Mouse (Mus musculus) 416B (cell line): ENCODE data around the gene Olfr154.
"Not testable (repeated sequence)": the region's sequence is repeated elsewhere in the genome, so short reads cannot be mapped to it uniquely, and the experiment has no call there.

Experiments
- DNase-seq: peaks from one replicate; pipeline ENCODE4 v3.0.0; 2011; ENCODE audit warnings: low read depth

Olfr154 gene

GRCm38 (mm10) chr2:85664355-85664754 is at the start of gene Olfr154:
TSS of gene Olfr154 (minus strand) at chr2:85664455.
- not testable (repeated sequence) for DNase-seq

- no peak for DNase-seq
Measured at GRCm38 (mm10) chr2:85711159-85711558, 46.9 kb upstream of the Olfr154 start.

GRCm38 (mm10) chr2:85710680-85711079 is 46.4 kb upstream of the Olfr154 start:
- DNase-seq = not testable (repeated sequence)

- no peak for DNase-seq
Measured at GRCm38 (mm10) chr2:85689131-85689530, 24.9 kb upstream of the Olfr154 start, which contains the start of gene Olfr1008. TSS of gene Olfr1008 (plus strand) at chr2:85689431.

- no peak for DNase-seq
Measured at GRCm38 (mm10) chr2:85678667-85679066, 14.4 kb upstream of the Olfr154 start, which contains the start of gene Olfr1006. TSS of gene Olfr1006 (minus strand) at chr2:85678767.

- DNase-seq = no peak
Measured at GRCm38 (mm10) chr2:85650604-85651003, 13.7 kb downstream of the Olfr154 start, which contains the start of gene Olfr1002. TSS of gene Olfr1002 (minus strand) at chr2:85650704.
